Mouse (Mus musculus): ENCODE measurements around the gene BC034090. TPM values are rescaled to one million over a fixed set of nuclear protein-coding genes. Genes with fewer than 3 reads are reported as not detected.

The BC034090 gene
- polyA plus RNA-seq, 1 experiment = 92.2 TPM

- H3K27me3 ChIP-seq (replicated peaks; ENCODE audit: control insufficient read depth, insufficient read depth, low read length) = no peaks in the 10 kb centered on the region
- DNase-seq = peak; percentile 70
- WGBS = 45% methylated on average over 7 of the region's 7 CpGs
Observed at GRCm38 (mm10) chr1:155245516-155245915, 1.3 kb upstream of the BC034090 start.

DNA sequence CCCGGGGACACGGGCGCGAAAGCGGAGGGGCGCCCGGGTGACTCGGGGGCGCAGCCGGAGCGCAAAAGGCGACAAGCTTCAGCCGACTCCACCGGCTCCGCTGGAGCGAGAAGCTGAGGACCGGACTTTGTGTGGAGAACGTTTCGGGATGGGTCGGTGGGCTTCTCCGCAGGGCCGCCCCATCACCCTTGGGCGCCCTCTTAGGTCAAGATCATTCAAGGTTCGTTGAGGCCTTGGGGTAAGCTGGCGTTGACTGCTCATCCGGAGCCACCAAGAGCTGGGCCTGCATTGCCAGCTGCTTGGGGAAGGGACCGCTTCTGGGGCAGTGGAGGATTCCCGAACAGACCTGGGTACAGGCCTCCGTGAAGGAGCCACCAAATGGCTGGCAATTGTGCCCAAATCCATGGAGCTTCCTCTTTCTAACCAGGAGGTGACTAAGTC is 547 bp upstream of the BC034090 start:
- Histone ChIP-seq H3K4me3 (ENCODE audit: insufficient read depth, low read depth, low read length) (peak overlapping the region; percentile 81), H3K36me3 (ENCODE audit: control insufficient read depth, insufficient read depth, low read length) (no peaks in the 10 kb centered on the region; the same call in 1 of the 2 replicates), H3K27ac (ENCODE audit: insufficient read depth, low read depth, low read length) (peak overlapping the region; percentile 94), H3K27me3 (replicated peaks; ENCODE audit: control insufficient read depth, insufficient read depth, low read length) (no peaks in the 10 kb centered on the region), H3K4me1 (ENCODE audit: control insufficient read depth, insufficient read depth, low read length) (peaks cover 32% of the 10 kb centered on the region)
- peak; percentile 60 for DNase-seq
- 6% methylated on average over 28 of the region's 29 CpGs for WGBS
- TF ChIP-seq CTCF (conservative IDR thresholded peaks at IDR 0.05; ENCODE audit: insufficient read depth, insufficient read length, low read depth, low read length) (no peak), POLR2A (IDR thresholded peaks at IDR 0.05; ENCODE audit: low read depth, low read length) (peak; percentile 26)

More at GRCm38 (mm10) chr1:155245516-155245915, 1.3 kb upstream of the BC034090 start:
- H3K27ac ChIP-seq (ENCODE audit: insufficient read depth, low read depth, low read length) = peak overlapping the region; percentile 94
- TF ChIP-seq CTCF (conservative IDR thresholded peaks at IDR 0.05; ENCODE audit: insufficient read depth, insufficient read length, low read depth, low read length) (no peak), POLR2A (IDR thresholded peaks at IDR 0.05; ENCODE audit: low read depth, low read length) (no peak)
- H3K4me3 ChIP-seq (ENCODE audit: insufficient read depth, low read depth, low read length) = peak overlapping the region; percentile 81
- H3K4me1 ChIP-seq (ENCODE audit: control insufficient read depth, insufficient read depth, low read length) = peaks cover 26% of the 10 kb centered on the region
- no peaks in the 10 kb centered on the region; the same call in 1 of the 2 replicates for H3K36me3 ChIP-seq (ENCODE audit: control insufficient read depth, insufficient read depth, low read length)

- Histone ChIP-seq H3K36me3 (ENCODE audit: control insufficient read depth, insufficient read depth, low read length) (no peaks in the 10 kb centered on the region; the same call in 1 of the 2 replicates), H3K27ac (ENCODE audit: insufficient read depth, low read depth, low read length) (peak overlapping the region; percentile 84), H3K4me3 (ENCODE audit: insufficient read depth, low read depth, low read length) (peak overlapping the region; percentile 21; the same call in 1 of the 2 replicates), H3K4me1 (ENCODE audit: control insufficient read depth, insufficient read depth, low read length) (peaks cover 37% of the 10 kb centered on the region), H3K27me3 (replicated peaks; ENCODE audit: control insufficient read depth, insufficient read depth, low read length) (no peaks in the 10 kb centered on the region)
- TF ChIP-seq POLR2A (IDR thresholded peaks at IDR 0.05; ENCODE audit: low read depth, low read length) (no peak), CTCF (conservative IDR thresholded peaks at IDR 0.05; ENCODE audit: insufficient read depth, insufficient read length, low read depth, low read length) (no peak)
- peak; percentile 77 for DNase-seq
- 23% methylated on average over 1 of the region's 1 CpGs for WGBS
Observed at GRCm38 (mm10) chr1:155242488-155242745, 1.8 kb downstream of the BC034090 start.

DNA sequence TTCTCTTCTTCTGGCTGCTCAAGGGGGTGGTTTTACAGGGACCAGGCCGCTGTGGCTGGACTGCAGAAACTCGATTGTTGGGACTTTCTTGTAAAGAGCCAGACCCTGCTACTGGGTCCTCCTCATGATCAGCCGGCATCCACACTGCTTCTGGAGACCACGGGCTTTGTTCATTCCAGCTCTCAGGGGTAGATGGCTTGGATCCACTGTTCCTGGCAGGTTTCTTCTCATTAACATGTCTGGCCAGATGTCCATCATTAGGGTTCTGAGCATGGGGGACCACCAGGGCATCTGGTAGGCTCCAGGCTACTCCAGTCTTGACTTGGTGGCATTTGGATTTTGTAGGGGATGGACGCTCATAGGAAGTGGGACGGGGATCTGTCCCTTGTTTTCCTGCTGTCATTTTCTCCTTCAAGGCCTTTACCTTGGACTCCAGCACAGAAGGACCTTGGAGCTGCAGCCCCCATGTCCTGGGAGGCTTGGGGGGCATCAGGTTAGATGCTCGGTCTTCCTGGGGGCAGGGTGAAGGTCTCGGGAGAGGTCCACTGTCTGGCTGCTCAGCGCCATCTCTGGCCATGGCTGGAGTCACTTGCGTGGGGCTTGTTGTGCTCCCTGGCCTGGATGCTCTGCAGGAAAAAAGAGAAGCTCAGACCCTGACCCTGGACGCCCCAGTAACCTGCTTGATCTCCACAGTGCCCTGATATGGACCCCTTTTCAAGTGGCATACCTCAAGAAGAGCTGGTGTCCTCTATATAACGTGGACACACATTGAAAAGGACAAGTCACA is 2.4 kb downstream of the BC034090 start:
- no peaks in the 10 kb centered on the region for H3K27me3 ChIP-seq (replicated peaks; ENCODE audit: control insufficient read depth, insufficient read depth, low read length)
- TF ChIP-seq POLR2A (IDR thresholded peaks at IDR 0.05; ENCODE audit: low read depth, low read length) (no peak), CTCF (conservative IDR thresholded peaks at IDR 0.05; ENCODE audit: insufficient read depth, insufficient read length, low read depth, low read length) (no peak; the same call in 1 of the 2 replicates)
- WGBS = 60% methylated on average over 12 of the region's 12 CpGs
- H3K4me1 ChIP-seq (ENCODE audit: control insufficient read depth, insufficient read depth, low read length) = peaks cover 38% of the 10 kb centered on the region
- DNase-seq = no peak
- peak overlapping the region; percentile 84 for H3K27ac ChIP-seq (ENCODE audit: insufficient read depth, low read depth, low read length)
- no peaks in the 10 kb centered on the region; the same call in 1 of the 2 replicates for H3K36me3 ChIP-seq (ENCODE audit: control insufficient read depth, insufficient read depth, low read length)
- peak overlapping the region; percentile 19; the same call in 1 of the 2 replicates for H3K4me3 ChIP-seq (ENCODE audit: insufficient read depth, low read depth, low read length)

DNA sequence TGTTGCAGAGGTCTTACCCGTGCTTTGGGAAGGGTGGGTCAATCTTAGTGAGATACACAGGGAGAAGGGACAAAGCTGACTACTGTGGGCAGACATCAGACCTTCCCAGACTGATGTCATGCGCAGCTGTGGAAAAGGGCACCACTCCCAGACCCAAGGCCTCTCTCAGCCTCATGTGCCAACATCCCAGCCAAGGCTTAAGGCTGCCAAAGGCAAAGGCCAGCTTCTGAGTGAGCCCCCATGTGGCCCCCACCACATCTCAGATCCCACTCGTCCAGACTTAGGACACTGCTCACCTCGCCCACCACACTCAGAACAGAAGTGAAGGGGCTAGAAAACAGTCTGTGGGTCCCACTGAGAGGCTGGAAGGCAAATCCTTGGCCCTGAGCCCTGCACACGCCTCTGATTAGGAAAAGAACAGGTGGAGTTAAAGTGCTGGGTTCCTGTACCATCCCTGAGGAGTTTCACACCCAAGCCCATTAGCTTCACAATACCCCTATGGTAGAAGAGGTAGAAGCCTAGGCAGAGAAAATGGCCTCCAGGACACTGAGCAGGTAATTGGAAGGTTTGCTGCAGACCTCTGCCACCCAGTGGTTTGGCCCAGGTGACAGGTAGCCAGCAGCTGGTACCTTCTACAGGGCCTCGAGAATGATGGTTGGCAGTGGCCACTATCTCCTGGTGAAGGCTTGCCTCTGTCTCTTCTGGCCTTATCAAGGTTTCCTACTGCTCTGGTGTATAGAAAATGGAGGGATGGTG is 4.1 kb downstream of the BC034090 start:
- Histone ChIP-seq H3K27ac (ENCODE audit: insufficient read depth, low read depth, low read length) (peak overlapping the region; percentile 47), H3K36me3 (ENCODE audit: control insufficient read depth, insufficient read depth, low read length) (no peaks in the 10 kb centered on the region; the same call in 1 of the 2 replicates), H3K4me1 (ENCODE audit: control insufficient read depth, insufficient read depth, low read length) (peaks cover 46% of the 10 kb centered on the region), H3K4me3 (ENCODE audit: insufficient read depth, low read depth, low read length) (no peak overlapping the region), H3K27me3 (replicated peaks; ENCODE audit: control insufficient read depth, insufficient read depth, low read length) (no peaks in the 10 kb centered on the region)
- 69% methylated on average over 6 of the region's 6 CpGs for WGBS
- TF ChIP-seq CTCF (conservative IDR thresholded peaks at IDR 0.05; ENCODE audit: insufficient read depth, insufficient read length, low read depth, low read length) = no peak; the same call in 1 of the 2 replicates
- no peak for TF ChIP-seq POLR2A (IDR thresholded peaks at IDR 0.05; ENCODE audit: low read depth, low read length)
- peak; percentile 52 for DNase-seq

DNA sequence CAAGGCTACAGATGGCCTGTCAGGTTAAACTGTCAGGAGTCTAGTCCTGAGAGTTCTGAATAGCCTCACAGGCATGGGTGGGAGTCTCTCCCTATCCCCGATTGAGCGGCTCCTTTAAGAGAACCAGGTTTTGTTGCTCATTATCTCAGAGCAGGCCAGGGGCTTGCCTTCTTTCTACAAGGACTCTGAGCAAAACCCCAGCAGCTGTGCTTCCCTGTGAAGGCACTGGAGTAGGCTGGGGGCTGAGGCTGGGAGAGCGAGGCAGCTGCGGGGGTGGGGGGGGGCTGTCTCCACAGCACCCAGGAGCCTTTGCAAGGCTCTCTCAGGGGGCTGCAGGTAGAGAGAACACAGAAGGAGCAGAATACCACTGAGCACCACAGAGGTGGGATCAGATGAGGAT is 5.1 kb downstream of the BC034090 start:
- no peaks in the 10 kb centered on the region; the same call in 1 of the 2 replicates for H3K36me3 ChIP-seq (ENCODE audit: control insufficient read depth, insufficient read depth, low read length)
- no peaks in the 10 kb centered on the region for H3K27me3 ChIP-seq (replicated peaks; ENCODE audit: control insufficient read depth, insufficient read depth, low read length)
- H3K4me1 ChIP-seq (ENCODE audit: control insufficient read depth, insufficient read depth, low read length) = peaks cover 50% of the 10 kb centered on the region
- H3K27ac ChIP-seq (ENCODE audit: insufficient read depth, low read depth, low read length) = peak overlapping the region; percentile 93
- WGBS = 39% methylated on average over 4 of the region's 4 CpGs
- H3K4me3 ChIP-seq (ENCODE audit: insufficient read depth, low read depth, low read length) = no peak overlapping the region
- no peak for DNase-seq
- no peak for TF ChIP-seq POLR2A (IDR thresholded peaks at IDR 0.05; ENCODE audit: low read depth, low read length)
- no peak for TF ChIP-seq CTCF (conservative IDR thresholded peaks at IDR 0.05; ENCODE audit: insufficient read depth, insufficient read length, low read depth, low read length)

- Histone ChIP-seq H3K27me3 (replicated peaks; ENCODE audit: control insufficient read depth, insufficient read depth, low read length) (no peaks in the 10 kb centered on the region), H3K4me1 (ENCODE audit: control insufficient read depth, insufficient read depth, low read length) (peaks cover 61% of the 10 kb centered on the region), H3K36me3 (ENCODE audit: control insufficient read depth, insufficient read depth, low read length) (no peaks in the 10 kb centered on the region; the same call in 1 of the 2 replicates), H3K4me3 (ENCODE audit: insufficient read depth, low read depth, low read length) (peak overlapping the region; percentile 2; the same call in 1 of the 2 replicates), H3K27ac (ENCODE audit: insufficient read depth, low read depth, low read length) (peak overlapping the region; percentile 93)
- 39% methylated on average over 5 of the region's 5 CpGs for WGBS
- TF ChIP-seq CTCF (conservative IDR thresholded peaks at IDR 0.05; ENCODE audit: insufficient read depth, insufficient read length, low read depth, low read length) (no peak), POLR2A (IDR thresholded peaks at IDR 0.05; ENCODE audit: low read depth, low read length) (no peak)
- peak; percentile 88 for DNase-seq
Observed at GRCm38 (mm10) chr1:155238126-155238525, 6.1 kb downstream of the BC034090 start.
